Mouse (Mus musculus): ENCODE results near the gene Nhlh2. TPM values are rescaled to one million over a fixed set of nuclear protein-coding genes. Genes with fewer than 3 reads are reported as not detected.
A peak's percentile ranks its signal among the peaks of the same experiment; 100 is the strongest.

Gene Nhlh2
- polyA plus RNA-seq, 1 experiment from 2014 or later, result 33.8 TPM

DNA sequence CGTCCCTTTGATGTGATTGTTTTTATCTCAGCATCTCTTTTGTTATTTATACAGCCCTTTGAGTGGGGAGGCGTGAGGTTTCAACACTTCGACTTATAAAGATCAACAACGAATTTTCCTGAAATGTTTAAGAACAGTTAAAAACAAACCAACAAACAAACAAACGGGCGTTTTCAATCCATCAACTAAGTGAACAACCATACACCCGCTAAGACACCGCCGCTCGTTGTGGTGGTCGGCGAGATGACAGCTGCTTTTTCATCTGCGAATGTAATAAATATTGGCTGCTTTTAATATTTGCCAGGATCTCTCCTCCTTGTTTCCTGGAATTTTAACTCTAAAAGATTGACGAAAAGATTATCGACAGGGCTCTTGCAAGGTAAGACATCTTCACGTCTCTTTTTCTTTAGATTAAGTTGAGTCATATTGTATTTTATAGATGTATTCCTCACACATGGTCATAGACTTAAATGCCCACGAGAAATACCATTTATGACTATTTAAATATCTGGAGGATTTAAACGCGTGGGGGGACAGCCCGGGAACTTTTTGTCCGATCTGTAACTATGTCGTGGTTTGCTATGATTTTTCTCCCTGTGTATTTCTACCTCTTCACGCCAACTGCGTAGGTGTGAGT, 923 bp downstream of the Nhlh2 start:
- H3K4me1 ChIP-seq, result peaks cover 23% of the 10 kb centered on the region
- H3K9me3 ChIP-seq (replicated peaks), result no peaks in the 10 kb centered on the region
- no peak for DNase-seq (ENCODE audit: low spot score)
- H3K36me3 ChIP-seq, result no peaks in the 10 kb centered on the region
- H3K4me3 ChIP-seq, result peak overlapping the region; percentile 57
- 4% methylated on average over 24 of the region's 24 CpGs for WGBS
- H3K27ac ChIP-seq (replicated peaks), result peak overlapping the region; percentile 86
- peaks cover 85% of the 10 kb centered on the region for H3K27me3 ChIP-seq (ENCODE audit: low read depth, poor library complexity, severe bottlenecking)

DNA sequence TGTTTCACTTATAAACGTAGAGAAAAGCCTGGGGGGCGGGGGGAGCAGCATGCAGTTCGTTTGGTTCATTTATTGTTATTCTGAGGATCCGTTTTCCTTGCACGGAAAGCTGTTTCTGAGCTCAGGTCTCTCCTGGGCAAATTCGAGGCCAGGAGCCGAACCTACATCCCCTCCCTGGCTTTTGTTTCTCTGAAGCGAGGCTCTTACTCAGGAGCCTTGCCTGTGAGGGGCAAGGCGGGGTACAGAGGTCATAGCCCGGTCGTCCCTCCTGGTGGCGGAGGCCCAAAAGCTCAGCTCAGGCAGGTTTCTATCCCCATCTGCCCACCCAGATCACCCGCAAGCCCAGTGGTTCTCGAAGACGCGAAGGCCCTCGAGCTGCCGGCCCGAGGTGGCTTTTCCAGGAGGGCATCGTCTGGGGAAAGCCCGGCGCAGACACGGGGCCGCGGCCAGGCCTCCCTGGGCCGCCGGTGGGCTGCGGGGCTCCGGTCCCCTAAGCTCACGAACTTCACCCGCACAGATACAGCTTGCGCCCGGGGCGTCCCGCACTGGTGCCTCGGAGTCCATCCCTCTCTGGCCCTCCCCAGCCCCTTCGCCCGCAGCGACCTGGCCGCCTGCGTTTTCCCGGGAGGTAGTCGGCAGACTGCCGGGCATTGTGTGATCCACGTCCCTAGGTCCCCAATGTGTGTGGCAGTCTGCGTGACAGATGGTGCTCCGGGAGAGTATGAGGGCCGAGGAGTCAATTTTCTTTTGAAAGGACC, 1.6 kb downstream of the Nhlh2 start:
- Histone ChIP-seq H3K27ac (replicated peaks) (peak overlapping the region; percentile 86), H3K36me3 (no peaks in the 10 kb centered on the region), H3K4me3 (peak overlapping the region; percentile 57), H3K4me1 (peaks cover 23% of the 10 kb centered on the region), H3K27me3 (ENCODE audit: low read depth, poor library complexity, severe bottlenecking) (peaks cover 92% of the 10 kb centered on the region), H3K9me3 (replicated peaks) (no peaks in the 10 kb centered on the region)
- WGBS, result under 1% methylated on average over 48 of the region's 48 CpGs
- DNase-seq (ENCODE audit: low spot score), result peak; percentile 71

DNA sequence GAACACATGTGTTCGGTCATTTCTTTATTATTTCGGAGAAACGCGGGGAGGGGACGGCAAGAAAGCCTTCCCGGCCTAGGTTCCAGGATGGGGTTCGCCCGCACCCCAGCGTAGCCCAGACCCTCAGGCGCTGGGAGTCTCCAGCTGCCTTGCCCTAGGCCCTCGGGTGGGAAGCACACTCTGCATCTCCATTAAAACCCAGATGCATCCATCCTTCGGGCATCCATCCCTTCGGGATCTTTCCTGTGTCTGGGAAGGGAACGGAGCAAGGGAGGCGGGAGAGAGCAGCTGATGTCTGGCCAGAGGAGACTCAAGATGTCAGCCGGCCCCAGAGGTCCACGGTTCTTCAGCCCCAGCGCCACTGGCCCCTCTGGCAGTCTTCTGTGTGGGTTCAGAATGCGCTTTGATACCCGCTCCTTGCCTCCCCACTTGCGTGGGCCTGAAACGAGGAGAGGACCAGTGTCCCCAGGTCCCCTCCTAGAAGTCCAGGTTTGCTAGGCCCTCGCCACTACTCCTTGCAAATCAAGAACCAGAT, 2.3 kb downstream of the Nhlh2 start:
- Histone ChIP-seq H3K27me3 (ENCODE audit: low read depth, poor library complexity, severe bottlenecking) (peaks cover 99% of the 10 kb centered on the region), H3K36me3 (no peaks in the 10 kb centered on the region), H3K27ac (replicated peaks) (peak overlapping the region; percentile 86), H3K9me3 (replicated peaks) (no peaks in the 10 kb centered on the region), H3K4me3 (peak overlapping the region; percentile 57), H3K4me1 (peaks cover 23% of the 10 kb centered on the region)
- WGBS, result 1% methylated on average over 23 of the region's 23 CpGs
- DNase-seq (ENCODE audit: low spot score), result peak; percentile 72

DNA sequence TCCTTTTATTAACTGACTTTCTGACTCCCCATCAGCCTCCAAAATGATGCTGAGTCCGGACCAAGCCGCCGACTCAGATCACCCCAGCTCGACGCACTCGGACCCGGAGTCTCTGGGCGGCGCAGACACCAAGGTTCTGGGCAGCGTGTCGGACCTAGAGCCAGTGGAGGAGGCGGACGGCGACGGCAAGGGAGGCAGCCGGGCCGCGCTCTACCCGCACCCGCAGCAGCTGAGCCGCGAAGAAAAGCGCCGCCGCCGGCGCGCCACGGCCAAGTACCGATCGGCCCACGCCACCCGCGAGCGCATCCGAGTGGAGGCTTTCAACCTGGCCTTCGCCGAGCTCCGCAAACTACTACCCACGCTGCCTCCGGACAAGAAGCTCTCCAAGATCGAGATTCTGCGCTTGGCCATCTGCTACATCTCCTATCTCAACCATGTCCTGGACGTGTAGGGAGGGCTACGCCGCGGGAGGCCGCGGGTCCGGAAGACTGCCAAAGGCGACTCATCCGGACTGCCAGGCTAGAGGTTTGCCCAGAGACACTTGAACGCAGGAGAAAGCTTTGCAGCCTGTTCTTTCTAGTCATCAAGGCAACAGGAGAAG, 2.8 kb downstream of the Nhlh2 start:
- Histone ChIP-seq H3K27ac (replicated peaks) (peak overlapping the region; percentile 86), H3K9me3 (replicated peaks) (no peaks in the 10 kb centered on the region), H3K27me3 (ENCODE audit: low read depth, poor library complexity, severe bottlenecking) (peaks cover 100% of the 10 kb centered on the region), H3K36me3 (no peaks in the 10 kb centered on the region), H3K4me1 (peaks cover 23% of the 10 kb centered on the region), H3K4me3 (peak overlapping the region; percentile 57)
- DNase-seq (ENCODE audit: low spot score), result peak; percentile 69
- WGBS, result under 1% methylated on average over 53 of the region's 53 CpGs

DNA sequence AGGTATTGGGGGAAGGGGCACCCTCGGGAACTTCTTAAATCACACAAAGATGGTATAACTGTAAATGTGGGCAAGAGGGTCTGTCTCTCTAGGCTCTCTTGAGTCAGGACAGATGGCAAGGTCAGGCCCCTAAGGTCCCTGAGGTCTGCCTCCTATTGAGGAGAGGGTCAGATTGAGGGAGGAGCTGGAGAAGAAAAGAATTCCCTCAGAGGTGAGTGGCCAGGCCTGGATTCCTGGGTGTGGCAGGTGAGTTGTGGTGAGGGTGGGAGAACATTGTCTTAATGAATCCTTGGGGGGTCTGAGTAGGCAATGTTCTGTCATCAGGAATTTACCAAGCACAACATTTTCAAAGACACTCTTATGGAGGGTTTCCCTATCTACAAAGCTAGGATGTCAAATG, 10.7 kb downstream of the Nhlh2 start:
- H3K27ac ChIP-seq (replicated peaks), result no peak overlapping the region
- H3K4me1 ChIP-seq, result peaks cover 39% of the 10 kb centered on the region
- no peak for DNase-seq (ENCODE audit: low spot score)
- 57% methylated on average over 1 of the region's 1 CpGs for WGBS
- no peaks in the 10 kb centered on the region for H3K9me3 ChIP-seq (replicated peaks)
- H3K36me3 ChIP-seq, result no peaks in the 10 kb centered on the region
- H3K4me3 ChIP-seq, result no peak overlapping the region
- peaks cover 77% of the 10 kb centered on the region for H3K27me3 ChIP-seq (ENCODE audit: low read depth, poor library complexity, severe bottlenecking)

DNA sequence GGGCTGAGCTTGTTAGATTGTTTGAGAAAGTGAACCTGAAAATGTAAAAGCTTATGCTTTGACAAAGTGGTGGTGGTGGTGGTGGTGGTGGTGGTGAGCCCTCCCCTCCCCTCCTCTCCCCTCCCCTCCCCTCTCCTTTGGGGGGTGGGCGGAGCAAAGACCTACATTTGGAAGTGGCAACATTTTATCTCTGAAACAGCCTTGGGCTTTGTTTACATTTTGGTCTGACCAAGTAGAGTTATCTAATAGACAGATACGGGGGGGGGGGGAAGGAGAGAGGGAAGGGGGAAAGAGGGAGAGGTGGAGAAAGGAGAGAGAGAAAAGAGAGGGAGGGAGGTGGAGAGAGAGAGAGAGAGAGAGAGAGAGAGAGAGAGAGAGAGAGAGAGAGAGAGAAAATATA, 12.8 kb downstream of the Nhlh2 start:
- H3K36me3 ChIP-seq, result no peaks in the 10 kb centered on the region
- H3K4me3 ChIP-seq, result no peak overlapping the region
- 34% methylated on average over 2 of the region's 2 CpGs for WGBS
- H3K27me3 ChIP-seq (ENCODE audit: low read depth, poor library complexity, severe bottlenecking), result peaks cover 58% of the 10 kb centered on the region
- peak overlapping the region; percentile 75; the same call in 1 of the 2 replicates for H3K27ac ChIP-seq (replicated peaks)
- DNase-seq (ENCODE audit: low spot score), result no peak
- peaks cover 48% of the 10 kb centered on the region for H3K4me1 ChIP-seq
- no peaks in the 10 kb centered on the region for H3K9me3 ChIP-seq (replicated peaks)

DNA sequence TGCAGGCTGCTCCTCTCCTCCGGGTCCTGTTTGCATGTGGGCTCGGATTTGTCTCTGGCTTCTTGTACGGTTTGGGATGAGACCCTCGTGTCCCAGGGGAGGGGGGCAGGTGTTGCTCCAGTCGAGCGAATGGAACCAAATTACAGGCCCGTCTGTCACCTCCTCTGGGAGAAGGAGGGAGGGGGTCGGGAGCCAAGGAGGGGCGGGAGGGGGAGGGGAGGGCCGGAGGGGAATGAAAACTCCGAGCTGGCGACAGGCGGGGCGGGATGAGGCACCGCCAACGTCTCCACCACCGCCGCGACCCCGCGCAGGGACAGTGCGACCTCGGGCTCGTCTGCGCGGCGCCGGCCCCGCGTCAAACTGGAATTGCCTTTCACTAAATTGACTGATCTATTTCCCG, 13.5 kb downstream of the Nhlh2 start:
- WGBS, result under 1% methylated on average over 30 of the region's 31 CpGs
- Histone ChIP-seq H3K4me3 (peak overlapping the region; percentile 54), H3K4me1 (peaks cover 48% of the 10 kb centered on the region), H3K27ac (replicated peaks) (peak overlapping the region; percentile 75), H3K27me3 (ENCODE audit: low read depth, poor library complexity, severe bottlenecking) (peaks cover 53% of the 10 kb centered on the region), H3K9me3 (replicated peaks) (no peaks in the 10 kb centered on the region), H3K36me3 (no peaks in the 10 kb centered on the region)
- DNase-seq (ENCODE audit: low spot score), result peak; percentile 61

DNA sequence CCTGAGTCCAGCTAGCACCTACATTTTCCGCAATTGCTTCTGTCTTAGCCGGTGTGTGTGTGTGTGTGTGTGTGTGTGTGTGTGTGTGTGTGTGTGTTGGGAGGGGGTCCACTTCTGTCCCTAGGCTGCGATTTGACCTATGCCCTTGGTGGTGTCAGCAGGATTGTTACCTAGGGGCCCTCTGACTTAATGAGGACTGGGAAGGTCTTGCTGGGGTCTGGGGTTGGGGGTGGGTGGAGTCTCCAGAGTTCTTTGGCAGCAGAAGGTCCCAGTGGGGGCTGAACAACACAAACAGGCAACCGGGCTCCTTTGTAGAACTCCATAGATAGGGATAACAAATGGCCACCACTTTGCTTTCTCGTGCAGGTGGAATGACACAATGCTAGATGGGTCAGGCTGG, 14.0 kb downstream of the Nhlh2 start:
- Histone ChIP-seq H3K9me3 (replicated peaks) (no peaks in the 10 kb centered on the region), H3K4me1 (peaks cover 48% of the 10 kb centered on the region), H3K36me3 (no peaks in the 10 kb centered on the region), H3K27me3 (ENCODE audit: low read depth, poor library complexity, severe bottlenecking) (peaks cover 48% of the 10 kb centered on the region), H3K4me3 (peak overlapping the region; percentile 54), H3K27ac (replicated peaks) (peak overlapping the region; percentile 75)
- peak; percentile 48 for DNase-seq (ENCODE audit: low spot score)
- WGBS, result 3% methylated on average over 5 of the region's 5 CpGs

DNA sequence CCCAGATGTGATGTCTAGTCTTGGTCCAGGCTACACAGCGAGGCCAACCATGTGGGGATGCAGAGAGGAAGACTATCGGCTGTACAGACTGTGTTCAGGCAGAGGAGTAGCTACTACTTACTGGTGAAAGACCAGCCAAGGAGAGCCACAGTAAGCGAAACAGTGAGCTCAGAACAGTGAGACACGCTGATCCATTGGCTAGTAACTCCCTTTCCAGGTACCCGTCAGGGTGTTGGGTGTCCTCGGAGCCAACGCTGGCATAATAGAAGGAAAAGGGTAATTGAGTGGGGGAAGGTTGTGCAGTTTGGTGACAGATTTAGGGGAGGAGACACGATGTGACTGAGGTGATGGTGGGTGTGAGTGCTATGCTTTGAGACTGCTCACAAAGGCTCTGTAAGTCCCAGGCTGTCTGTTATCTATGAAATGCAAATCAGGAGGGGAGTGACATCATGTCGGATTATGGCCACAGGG, 15.1 kb downstream of the Nhlh2 start:
- H3K36me3 ChIP-seq, result no peaks in the 10 kb centered on the region
- WGBS, result 72% methylated on average over 9 of the region's 9 CpGs
- peaks cover 48% of the 10 kb centered on the region for H3K4me1 ChIP-seq
- no peaks in the 10 kb centered on the region for H3K9me3 ChIP-seq (replicated peaks)
- DNase-seq (ENCODE audit: low spot score), result no peak
- H3K27me3 ChIP-seq (ENCODE audit: low read depth, poor library complexity, severe bottlenecking), result peaks cover 48% of the 10 kb centered on the region
- peak overlapping the region; percentile 75 for H3K27ac ChIP-seq (replicated peaks)
- H3K4me3 ChIP-seq, result no peak overlapping the region

DNA sequence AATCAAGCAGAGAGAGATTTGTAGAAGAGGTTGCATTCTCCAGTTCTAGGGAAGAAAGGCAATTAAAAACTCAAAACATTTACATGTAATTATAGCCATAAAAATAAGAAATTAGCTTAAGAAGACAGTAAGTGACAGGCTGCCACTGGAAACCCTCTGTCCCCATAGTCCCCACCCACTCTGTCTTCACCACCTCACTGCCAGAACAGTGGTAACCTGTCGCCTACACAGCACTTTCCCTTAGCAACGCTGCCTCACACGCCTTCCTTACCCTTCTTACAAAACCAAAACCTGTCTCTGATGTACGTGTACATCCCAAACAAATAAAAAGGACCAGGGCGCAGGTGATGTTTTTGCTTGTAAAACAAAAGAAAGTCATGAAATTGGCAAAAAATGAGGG, 15.8 kb downstream of the Nhlh2 start:
- H3K4me3 ChIP-seq, result no peak overlapping the region
- DNase-seq (ENCODE audit: low spot score), result no peak
- WGBS, result 80% methylated on average over 5 of the region's 5 CpGs
- H3K36me3 ChIP-seq, result no peaks in the 10 kb centered on the region
- no peaks in the 10 kb centered on the region for H3K9me3 ChIP-seq (replicated peaks)
- H3K27ac ChIP-seq (replicated peaks), result no peak overlapping the region
- H3K27me3 ChIP-seq (ENCODE audit: low read depth, poor library complexity, severe bottlenecking), result peaks cover 44% of the 10 kb centered on the region
- peaks cover 45% of the 10 kb centered on the region for H3K4me1 ChIP-seq

DNA sequence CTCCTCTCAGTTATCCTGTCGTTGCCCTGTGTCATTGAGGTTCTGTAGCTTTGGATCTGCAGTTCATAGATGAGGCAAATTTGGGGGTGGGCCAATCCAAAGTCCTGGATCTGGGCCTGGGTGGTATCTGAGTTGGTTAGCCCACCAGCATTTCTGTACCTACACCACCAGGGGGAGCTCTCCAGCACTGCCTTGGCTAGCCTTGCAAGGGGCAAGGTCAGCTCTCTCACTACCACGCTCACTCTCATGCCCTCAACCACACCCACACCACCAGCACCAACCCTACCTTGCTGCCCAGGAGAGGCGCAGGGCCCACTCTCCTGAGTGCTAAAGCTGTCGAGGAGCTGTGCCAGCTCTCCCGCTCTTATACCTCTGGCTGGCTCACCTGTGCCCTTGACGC, 18.0 kb downstream of the Nhlh2 start:
- no peaks in the 10 kb centered on the region for H3K9me3 ChIP-seq (replicated peaks)
- peak; percentile 40 for DNase-seq (ENCODE audit: low spot score)
- peaks cover 34% of the 10 kb centered on the region for H3K4me1 ChIP-seq
- 0 out of 2 replicates have a peak overlapping the region, but pooled peaks have one; percentile 6 for H3K27ac ChIP-seq (replicated peaks)
- peaks cover 27% of the 10 kb centered on the region for H3K27me3 ChIP-seq (ENCODE audit: low read depth, poor library complexity, severe bottlenecking)
- 61% methylated on average over 6 of the region's 6 CpGs for WGBS
- H3K36me3 ChIP-seq, result no peaks in the 10 kb centered on the region
- no peak overlapping the region for H3K4me3 ChIP-seq

DNA sequence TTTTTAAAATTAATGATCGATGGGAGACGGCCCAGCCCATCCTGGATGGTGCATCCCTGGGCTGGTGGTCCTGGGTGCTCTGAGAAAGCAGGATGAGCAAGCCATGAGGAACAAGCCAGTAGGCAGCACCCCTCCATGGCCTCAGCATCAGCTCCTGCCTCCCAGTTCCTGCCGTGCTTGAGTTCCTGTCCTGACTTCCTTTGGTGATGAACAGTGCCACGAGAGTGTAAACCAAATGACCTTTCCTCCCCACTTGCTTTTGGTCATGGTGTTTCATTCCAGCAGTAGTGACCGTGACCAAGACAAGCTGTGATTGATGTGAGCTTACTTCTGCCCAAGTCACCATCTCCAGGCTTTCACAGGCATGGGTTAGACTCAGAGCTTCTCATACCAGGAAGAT, 27.9 kb downstream of the Nhlh2 start:
- Histone ChIP-seq H3K36me3 (no peaks in the 10 kb centered on the region), H3K27me3 (ENCODE audit: low read depth, poor library complexity, severe bottlenecking) (no peaks in the 10 kb centered on the region), H3K4me1 (no peaks in the 10 kb centered on the region), H3K27ac (replicated peaks) (no peak overlapping the region), H3K9me3 (replicated peaks) (no peaks in the 10 kb centered on the region), H3K4me3 (no peak overlapping the region)
- no peak for DNase-seq (ENCODE audit: low spot score)
- WGBS, result 85% methylated on average over 5 of the region's 5 CpGs
